In the genomic region with DNA sequence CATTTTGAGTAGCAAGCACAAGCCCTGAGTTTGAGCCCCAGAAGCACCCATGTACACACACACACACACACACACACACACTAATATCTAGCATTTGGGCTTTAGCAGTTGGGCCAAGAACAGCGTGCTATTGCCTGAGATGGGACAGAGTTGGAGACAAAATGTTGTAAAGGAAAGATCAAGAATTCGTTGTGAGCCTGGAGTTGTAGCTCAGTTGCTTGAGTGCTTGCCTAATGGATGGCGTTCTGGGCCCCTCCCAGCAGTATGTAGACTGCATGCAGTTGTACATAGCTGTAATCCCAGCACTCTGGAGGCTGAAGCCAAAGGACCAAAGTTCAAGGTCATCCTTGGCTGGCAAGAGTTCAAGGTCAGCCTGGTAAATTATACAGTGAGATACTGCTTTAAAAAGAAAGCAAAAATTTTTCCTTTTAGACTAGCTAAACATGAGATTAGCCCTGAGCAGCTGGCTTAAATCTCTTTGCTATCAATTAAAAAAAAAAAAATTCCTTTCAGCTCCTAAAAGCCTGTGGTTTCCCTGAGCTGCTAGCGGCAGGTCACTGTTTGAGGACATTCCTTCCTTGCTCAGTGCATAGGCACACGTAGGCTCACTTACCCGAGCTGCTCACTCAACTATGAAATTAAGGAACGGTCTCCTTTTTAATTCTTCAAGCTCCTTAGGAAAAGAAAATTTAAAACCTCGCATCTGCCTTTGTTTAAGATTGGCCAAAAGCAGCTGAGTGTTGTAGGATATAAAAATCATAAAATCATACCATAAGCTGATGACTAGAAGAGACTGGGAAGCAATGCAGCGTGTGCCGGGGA, we compare ENCODE assay signal across 8 mouse cellular contexts.
A peak's percentile ranks its signal among the peaks of the same experiment; 100 is the strongest.
DNase-seq lines count a peak whose midpoint lies in the region; ATAC-seq lines count a peak whose summit lies in the region.

No protein-coding gene starts in this region.

- no peaks in the 10 kb centered on the region for H3K9me3 ChIP-seq in forebrain, embryonic 13.5 days (replicated peaks)
- no peaks in the 10 kb centered on the region for H3K9me3 ChIP-seq in forebrain, embryonic 12.5 days
- no peaks in the 10 kb centered on the region for H3K9me3 ChIP-seq in hindbrain, embryonic 16.5 days (ENCODE audit: control insufficient read depth, low read length)
- no peaks in the 10 kb centered on the region for H3K9me3 ChIP-seq in midbrain, embryonic 12.5 days

- peaks cover 33% of the 10 kb centered on the region for H3K4me1 ChIP-seq in forebrain, embryonic 13.5 days
- peaks cover 41% of the 10 kb centered on the region for H3K4me1 ChIP-seq in forebrain, embryonic 12.5 days
- peaks cover 40% of the 10 kb centered on the region for H3K4me1 ChIP-seq in hindbrain, embryonic 16.5 days (ENCODE audit: control insufficient read depth, insufficient read depth, low read depth, low read length)
- peaks cover 24% of the 10 kb centered on the region for H3K4me1 ChIP-seq in midbrain, embryonic 12.5 days

- peak; percentile 76 for DNase-seq in adrenal gland, postnatal 14 days
- DNase-seq in thymus, postnatal 10 days (ENCODE audit: low spot score in 2 of 2): no peak

- no peak overlapping the region for H3K9ac ChIP-seq in forebrain, embryonic 13.5 days
- no peak overlapping the region for H3K9ac ChIP-seq in forebrain, embryonic 12.5 days
- no peak overlapping the region; the same call in 1 of the 2 replicates for H3K9ac ChIP-seq in hindbrain, embryonic 16.5 days (ENCODE audit: low read depth, low read length)
- no peak overlapping the region for H3K9ac ChIP-seq in midbrain, embryonic 12.5 days (replicated peaks)

- no peak overlapping the region for H3K27ac ChIP-seq in forebrain, embryonic 13.5 days
- no peak overlapping the region for H3K27ac ChIP-seq in forebrain, embryonic 12.5 days
- H3K27ac ChIP-seq in hindbrain, embryonic 16.5 days (ENCODE audit: low read depth, low read length): peak overlapping the region; percentile 19; the same call in 1 of the 2 replicates
- H3K27ac ChIP-seq in midbrain, embryonic 12.5 days (replicated peaks): peak overlapping the region; percentile 46; the same call in 1 of the 2 replicates

- peak overlapping the region; percentile 4; the same call in 1 of the 2 replicates for H3K4me2 ChIP-seq in forebrain, embryonic 13.5 days
- H3K4me2 ChIP-seq in forebrain, embryonic 12.5 days: no peak overlapping the region
- H3K4me2 ChIP-seq in hindbrain, embryonic 16.5 days (ENCODE audit: low read length): peak overlapping the region; percentile 7; the same call in 1 of the 2 replicates
- no peak overlapping the region for H3K4me2 ChIP-seq in midbrain, embryonic 12.5 days (replicated peaks)

- no peak overlapping the region for H3K4me3 ChIP-seq in forebrain, embryonic 13.5 days
- H3K4me3 ChIP-seq in forebrain, embryonic 12.5 days (replicated peaks): no peak overlapping the region
- H3K4me3 ChIP-seq in hindbrain, embryonic 16.5 days (ENCODE audit: low read length): no peak overlapping the region
- no peak overlapping the region for H3K4me3 ChIP-seq in midbrain, embryonic 12.5 days

- ATAC-seq in forebrain, embryonic 13.5 days: no peak
- no peak for ATAC-seq in forebrain, embryonic 12.5 days (ENCODE audit: low FRiP score)
- no peak for ATAC-seq in hindbrain, embryonic 16.5 days
- no peak for ATAC-seq in midbrain, embryonic 12.5 days (ENCODE audit: low FRiP score, low read depth)
- no peak for ATAC-seq in inflammation-experienced regulatory T-cells, adult 6 months
- ATAC-seq in activated CD4-positive, CD25-positive, alpha-beta regulatory T cell, adult 4 months: no peak

- H3K36me3 ChIP-seq in forebrain, embryonic 13.5 days (ENCODE audit: poor library complexity, severe bottlenecking): no peaks in the 10 kb centered on the region
- H3K36me3 ChIP-seq in forebrain, embryonic 12.5 days (replicated peaks): no peaks in the 10 kb centered on the region
- no peaks in the 10 kb centered on the region for H3K36me3 ChIP-seq in hindbrain, embryonic 16.5 days (ENCODE audit: control insufficient read depth, insufficient read depth, low read length)
- H3K36me3 ChIP-seq in midbrain, embryonic 12.5 days: no peaks in the 10 kb centered on the region

- WGBS in forebrain, embryonic 13.5 days: 36% methylated on average over 10 of the region's 10 CpGs
- WGBS in forebrain, embryonic 12.5 days: 44% methylated on average over 10 of the region's 10 CpGs
- WGBS in hindbrain, embryonic 16.5 days: 40% methylated on average over 10 of the region's 10 CpGs
- WGBS in midbrain, embryonic 12.5 days: 42% methylated on average over 10 of the region's 10 CpGs

- no peaks in the 10 kb centered on the region for H3K27me3 ChIP-seq in forebrain, embryonic 13.5 days
- H3K27me3 ChIP-seq in forebrain, embryonic 12.5 days: peaks cover 4% of the 10 kb centered on the region; the same call in 1 of the 2 replicates
- no peaks in the 10 kb centered on the region for H3K27me3 ChIP-seq in hindbrain, embryonic 16.5 days (replicated peaks; ENCODE audit: control insufficient read depth, insufficient read depth, low read length)
- peaks cover 9% of the 10 kb centered on the region; the same call in 1 of the 2 replicates for H3K27me3 ChIP-seq in midbrain, embryonic 12.5 days

Comparison
In these comparisons a context has a peak if more than half of its experiments do, and no peak if none do; other contexts are left out.
1. H3K4me2 ChIP-seq: peak in forebrain, embryonic 13.5 days (single experiment) and hindbrain, embryonic 16.5 days (single experiment); none in forebrain, embryonic 12.5 days (single experiment) and midbrain, embryonic 12.5 days (single experiment).
2. H3K27ac ChIP-seq: peak in hindbrain, embryonic 16.5 days (single experiment) and midbrain, embryonic 12.5 days (single experiment); none in forebrain, embryonic 13.5 days (single experiment) and forebrain, embryonic 12.5 days (single experiment).